Mouse (Mus musculus) gonadal fat pad, adult 2 months (tissue): ENCODE results near the gene Gnai1. TPM values are rescaled to one million over a fixed set of nuclear protein-coding genes. Genes with fewer than 3 reads are reported as not detected.
"Not testable (repeated sequence)": the region's sequence is repeated elsewhere in the genome, so short reads cannot be mapped to it uniquely, and the experiment has no call there.

Experiments
- DNase-seq: peaks from one replicate; pipeline ENCODE4 v3.0.0-alpha.2; 2012; ENCODE audit warnings: low read depth
- polyA plus RNA-seq: library from polyadenylated mRNA; depleted of rRNA; stranded (reverse); fragments of >200 nt; gene quantifications from 2 replicates; pipeline ENCODE4 v1.2.3, GENCODE M21; 2012; rRNA removed

Gnai1 gene
- polyA plus RNA-seq, result 51.5 and 59.0 TPM in 2 replicates

GRCm38 (mm10) chr5:18360281-18360819, at the start of gene Gnai1:
Gene Gnai1 (minus strand): TSS chr5:18360355.
- DNase-seq, result peak; percentile 34

GRCm38 (mm10) chr5:18367864-18368263, 7.7 kb upstream of the Gnai1 start:
- DNase-seq, result no peak

GRCm38 (mm10) chr5:18365460-18365859, 5.3 kb upstream of the Gnai1 start:
- DNase-seq, result no peak

GRCm38 (mm10) chr5:18360956-18361355, 801 bp upstream of the Gnai1 start:
- peak; percentile 83 for DNase-seq

GRCm38 (mm10) chr5:18359376-18360280, 527 bp downstream of the Gnai1 start:
- no peak for DNase-seq

DNA sequence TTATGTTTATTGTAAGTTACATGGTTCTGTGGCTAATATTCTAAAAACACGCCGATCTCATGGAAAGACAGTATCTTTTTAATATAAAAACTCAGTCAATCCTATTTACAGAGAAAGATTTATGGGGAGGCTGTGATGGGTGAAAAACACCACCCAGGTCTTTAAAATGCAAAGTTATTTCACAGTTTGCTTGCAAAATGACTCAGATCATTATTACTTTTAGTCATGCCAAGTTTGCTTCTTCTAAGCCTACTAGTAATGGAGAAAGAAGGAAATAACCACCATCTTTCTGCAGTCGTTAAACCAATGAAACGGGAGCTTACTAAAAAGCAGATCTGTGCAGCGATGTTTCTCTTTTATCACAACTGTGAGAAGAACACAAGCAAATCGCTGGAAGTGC, 1.4 kb downstream of the Gnai1 start:
- no peak for DNase-seq

- no peak for DNase-seq
Measured at GRCm38 (mm10) chr5:18358191-18358590, 2.0 kb downstream of the Gnai1 start.

DNA sequence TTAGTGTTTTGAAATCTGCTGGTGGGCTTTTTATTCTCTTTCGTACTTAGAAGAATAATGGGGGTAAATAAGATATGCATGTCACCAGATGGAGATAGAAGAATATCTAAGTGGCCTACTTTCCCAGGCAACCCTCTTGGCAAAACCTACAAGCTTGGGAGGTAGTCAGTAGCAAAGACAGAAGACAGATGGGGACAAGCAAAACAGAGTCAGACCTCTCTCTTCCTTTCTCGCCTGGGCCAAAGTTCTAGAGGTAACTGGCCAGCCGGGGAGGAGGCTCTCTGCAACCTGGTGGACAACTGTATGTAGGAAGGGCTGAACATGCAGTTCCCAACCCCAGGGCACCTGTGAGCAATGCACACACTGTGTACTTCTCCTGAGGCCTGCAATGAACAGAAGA, 12.9 kb downstream of the Gnai1 start:
- DNase-seq, result no peak

GRCm38 (mm10) chr5:18343455-18344142, 16.6 kb downstream of the Gnai1 start:
- no peak for DNase-seq

GRCm38 (mm10) chr5:18342765-18343454, 17.2 kb downstream of the Gnai1 start:
- no peak for DNase-seq

GRCm38 (mm10) chr5:18341876-18342275, 18.3 kb downstream of the Gnai1 start:
- not testable (repeated sequence) for DNase-seq

GRCm38 (mm10) chr5:18332256-18332655, 27.9 kb downstream of the Gnai1 start:
- no peak for DNase-seq

- no peak for DNase-seq
Measured at GRCm38 (mm10) chr5:18330726-18331125, 29.4 kb downstream of the Gnai1 start.

GRCm38 (mm10) chr5:18326159-18326558, 34.0 kb downstream of the Gnai1 start:
- no peak for DNase-seq

DNA sequence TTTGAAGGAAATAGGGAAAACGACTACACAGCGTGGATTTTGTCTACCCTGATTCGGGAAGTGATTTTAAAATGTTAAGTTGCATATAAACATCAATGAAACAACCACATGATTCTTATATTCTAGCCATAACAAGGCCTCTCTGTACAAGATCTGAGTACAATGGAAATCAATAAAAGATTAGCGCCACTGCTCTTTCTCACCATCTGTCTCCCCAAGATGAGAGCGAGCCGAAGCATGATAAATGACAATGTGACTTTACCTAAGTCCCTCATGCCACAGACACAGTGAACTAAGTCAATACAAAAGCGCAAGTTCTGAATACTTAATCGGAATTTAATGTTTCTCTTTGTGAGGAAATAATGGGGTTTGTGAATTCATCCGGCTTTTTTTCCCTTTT, 36.6 kb downstream of the Gnai1 start:
- DNase-seq, result no peak

DNA sequence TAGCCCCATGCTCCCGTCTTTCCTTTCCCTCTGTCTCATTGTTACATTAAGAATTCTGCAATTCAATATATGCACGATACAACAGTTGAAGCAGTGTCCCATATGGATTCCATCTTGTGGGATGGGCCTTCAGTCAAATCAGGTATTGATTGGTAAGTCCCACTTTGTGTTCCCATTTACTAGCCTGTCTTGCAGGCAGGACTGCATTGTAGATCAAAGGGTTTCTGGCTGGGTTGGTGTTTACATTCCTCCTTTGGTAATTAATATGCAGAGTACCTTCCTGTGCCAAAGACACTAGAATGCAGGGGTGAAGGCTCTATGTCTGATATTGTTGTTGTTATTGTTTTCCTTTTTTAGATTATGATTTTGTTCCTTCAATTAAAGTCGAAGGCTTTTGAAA, 38.5 kb downstream of the Gnai1 start:
- DNase-seq, result no peak

GRCm38 (mm10) chr5:18318846-18319245, 41.3 kb downstream of the Gnai1 start:
- DNase-seq, result no peak

DNA sequence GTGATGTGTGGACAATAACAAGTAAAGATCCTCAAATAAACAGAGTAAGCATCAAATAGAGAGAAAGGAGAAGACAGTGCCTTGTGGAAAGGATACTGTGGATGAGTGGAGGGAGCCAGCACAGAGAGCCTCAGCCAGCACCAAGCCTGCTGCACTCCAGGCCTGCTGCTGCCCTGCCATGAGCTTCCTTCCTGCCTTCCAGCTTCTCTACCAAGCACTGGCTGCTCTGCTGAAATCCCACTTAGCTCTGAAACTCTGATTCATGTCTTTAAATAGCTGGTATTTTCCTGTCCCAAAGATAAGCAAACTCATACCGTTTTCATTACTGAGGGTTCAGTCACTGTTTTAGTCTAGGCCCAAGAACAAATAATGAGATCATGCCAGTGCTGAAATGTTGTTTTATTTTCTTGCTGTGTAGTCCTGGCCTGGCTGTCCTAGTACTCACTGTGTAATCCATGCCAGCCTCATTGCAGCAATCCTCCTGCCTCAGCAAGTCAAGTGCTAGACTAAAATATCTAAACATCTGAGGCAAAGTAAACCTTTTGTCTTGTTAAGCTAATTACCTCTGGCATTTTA, 52.8 kb downstream of the Gnai1 start:
- no peak for DNase-seq

- DNase-seq, result peak; percentile 62
Measured at GRCm38 (mm10) chr5:18296584-18296983, 63.6 kb downstream of the Gnai1 start.

DNA sequence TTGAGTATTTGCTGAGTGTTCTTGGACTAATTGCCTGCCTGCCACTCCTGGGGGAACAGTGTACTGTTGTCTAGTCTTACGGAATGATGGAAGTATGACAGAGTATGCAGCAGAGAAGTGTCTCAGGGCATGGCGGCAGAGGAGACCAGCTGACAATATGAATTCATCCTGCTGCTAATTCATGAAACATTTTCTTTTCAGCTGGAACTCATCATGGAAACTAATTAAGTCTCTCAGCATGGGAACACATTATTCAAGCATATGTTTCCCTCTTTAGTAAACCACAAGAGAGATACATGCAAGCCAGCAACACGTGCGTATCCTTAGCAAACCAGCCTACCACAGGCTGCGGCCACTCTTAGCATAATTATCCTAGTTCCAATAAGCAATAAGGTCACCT, 67.4 kb downstream of the Gnai1 start:
- no peak for DNase-seq

- DNase-seq, result no peak
Measured at GRCm38 (mm10) chr5:18289530-18289929, 70.6 kb downstream of the Gnai1 start.

DNA sequence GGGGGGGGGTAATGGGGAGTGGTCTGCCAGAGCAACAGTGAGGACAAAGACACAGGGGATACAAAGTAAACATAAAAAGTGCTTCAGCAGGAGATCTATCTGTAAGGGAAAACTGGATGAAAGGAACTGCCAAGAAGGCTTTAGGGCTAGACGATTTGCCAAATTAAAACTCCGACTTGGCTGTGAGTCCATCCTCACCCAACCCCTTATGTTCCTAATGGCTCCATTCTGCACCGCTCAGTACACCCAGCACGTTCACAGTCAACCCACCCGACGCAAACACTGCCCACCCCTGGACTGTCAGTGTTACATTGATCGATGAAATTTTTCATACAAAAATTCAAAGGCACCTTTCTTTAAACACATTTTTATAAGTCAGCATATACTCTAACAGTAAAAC, 71.5 kb downstream of the Gnai1 start:
- no peak for DNase-seq
